Mouse (Mus musculus): ENCODE data around the gene Tmem183a. TPM values are rescaled to one million over a fixed set of nuclear protein-coding genes. Genes with fewer than 3 reads are reported as not detected.

The Tmem183a gene
- polyA plus RNA-seq, 1 experiment from 2014 or later: 133 TPM

DNA sequence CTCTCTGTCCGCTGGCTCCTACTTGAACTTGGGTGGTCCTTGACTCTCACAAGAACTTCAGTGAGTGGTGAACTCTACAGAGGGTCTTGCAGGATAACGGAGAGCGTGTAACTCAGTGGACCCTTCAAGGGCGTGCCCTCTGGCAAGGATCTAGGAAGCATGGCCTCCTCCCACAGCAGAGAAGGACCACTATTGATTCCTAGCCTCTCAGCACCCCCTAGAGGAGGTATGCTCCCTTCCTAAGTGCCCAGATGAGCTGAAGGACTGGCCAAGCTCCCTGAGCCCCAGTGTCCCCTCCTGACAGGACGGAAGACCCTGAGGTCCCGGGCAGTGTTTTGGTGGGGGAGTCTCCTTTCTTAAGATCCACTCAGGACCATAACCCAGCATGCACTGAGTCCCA, 39.2 kb downstream of the Tmem183a start:
- H3K36me3 ChIP-seq (replicated peaks; ENCODE audit: control insufficient read depth, insufficient read depth, low read depth, low read length): no peaks in the 10 kb centered on the region
- no peak overlapping the region for H3K9ac ChIP-seq (replicated peaks; ENCODE audit: low read length)
- H3K4me2 ChIP-seq (ENCODE audit: low read depth, low read length): no peak overlapping the region
- WGBS: 87% methylated on average over 6 of the region's 6 CpGs
- DNase-seq (ENCODE audit: low spot score) (no peak), ATAC-seq (replicated peaks; ENCODE audit: insufficient number of reproducible peaks, low FRiP score, low TSS enrichment, low read depth) (no peak)
- no peak overlapping the region for H3K4me3 ChIP-seq (ENCODE audit: low read depth, low read length)
- H3K4me1 ChIP-seq (ENCODE audit: control insufficient read depth, insufficient read depth, low read length): no peaks in the 10 kb centered on the region
- H3K27me3 ChIP-seq (ENCODE audit: control insufficient read depth, insufficient read depth, low read length): no peaks in the 10 kb centered on the region
- no peaks in the 10 kb centered on the region for H3K9me3 ChIP-seq (replicated peaks; ENCODE audit: control insufficient read depth, low read length)
- H3K27ac ChIP-seq (replicated peaks; ENCODE audit: low read depth, low read length): no peak overlapping the region

DNA sequence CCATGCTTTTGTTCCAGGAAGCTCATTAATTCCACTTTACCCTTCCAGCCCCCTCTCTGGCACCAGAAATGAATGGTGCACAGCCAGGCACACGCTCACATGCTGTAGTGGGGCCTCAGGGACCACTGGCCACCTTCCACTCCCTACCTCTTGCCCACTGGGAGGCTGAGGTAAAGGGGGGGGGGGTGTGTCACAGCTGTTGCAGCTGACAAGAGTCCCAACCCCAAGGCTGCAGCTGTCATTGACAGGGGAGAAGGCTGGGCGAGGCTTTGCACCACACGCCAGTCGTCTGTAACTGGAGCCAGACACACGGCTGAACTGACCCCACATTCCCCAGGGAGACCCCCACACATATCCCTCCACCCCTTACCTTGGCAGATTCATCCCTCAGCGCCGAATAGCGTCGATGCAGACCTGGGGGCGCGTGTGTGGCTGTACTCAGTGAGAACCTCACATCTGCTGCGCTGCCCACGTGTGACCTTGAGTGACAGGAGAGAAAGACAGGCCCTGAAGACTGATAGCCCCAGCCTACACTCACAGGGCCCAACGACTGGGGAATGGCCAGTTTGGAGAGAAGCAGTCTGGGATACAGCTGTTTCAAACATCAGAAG, 41.0 kb downstream of the Tmem183a start:
- WGBS: 31% methylated on average over 14 of the region's 14 CpGs
- no peaks in the 10 kb centered on the region for H3K27me3 ChIP-seq (ENCODE audit: control insufficient read depth, insufficient read depth, low read length)
- no peaks in the 10 kb centered on the region for H3K4me1 ChIP-seq (ENCODE audit: control insufficient read depth, insufficient read depth, low read length)
- H3K4me2 ChIP-seq (ENCODE audit: low read depth, low read length): no peak overlapping the region
- no peaks in the 10 kb centered on the region for H3K9me3 ChIP-seq (replicated peaks; ENCODE audit: control insufficient read depth, low read length)
- H3K4me3 ChIP-seq (ENCODE audit: low read depth, low read length): no peak overlapping the region
- ATAC-seq (replicated peaks; ENCODE audit: insufficient number of reproducible peaks, low FRiP score, low TSS enrichment, low read depth): peak; percentile 42; the same call in 1 of the 2 replicates
- no peak overlapping the region for H3K27ac ChIP-seq (replicated peaks; ENCODE audit: low read depth, low read length)
- no peak overlapping the region for H3K9ac ChIP-seq (replicated peaks; ENCODE audit: low read length)
- DNase-seq (ENCODE audit: low spot score): no peak
- H3K36me3 ChIP-seq (replicated peaks; ENCODE audit: control insufficient read depth, insufficient read depth, low read depth, low read length): no peaks in the 10 kb centered on the region

DNA sequence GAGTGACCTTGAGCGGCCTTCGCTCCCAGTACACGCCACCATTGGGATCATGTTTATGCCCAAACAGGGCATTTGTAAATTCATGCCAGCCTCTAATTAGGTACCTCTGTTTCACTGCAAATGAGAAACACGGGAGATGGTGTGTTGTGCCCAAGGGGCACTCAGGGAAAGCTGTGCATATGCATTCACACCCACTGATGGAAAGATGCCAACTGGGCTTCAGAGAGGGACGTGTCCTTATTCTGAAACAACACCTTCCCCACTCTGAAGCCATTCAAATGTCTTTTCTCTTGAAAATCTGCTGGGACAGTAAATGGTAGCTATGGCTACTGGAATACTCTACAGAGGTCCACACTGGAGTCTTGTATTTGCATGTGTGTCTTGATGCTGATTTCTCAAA, 43.5 kb downstream of the Tmem183a start:
- Histone ChIP-seq H3K27me3 (ENCODE audit: control insufficient read depth, insufficient read depth, low read length) (no peaks in the 10 kb centered on the region), H3K4me3 (ENCODE audit: low read depth, low read length) (no peak overlapping the region), H3K9me3 (replicated peaks; ENCODE audit: control insufficient read depth, low read length) (no peaks in the 10 kb centered on the region), H3K4me1 (ENCODE audit: control insufficient read depth, insufficient read depth, low read length) (no peaks in the 10 kb centered on the region), H3K9ac (replicated peaks; ENCODE audit: low read length) (no peak overlapping the region), H3K36me3 (replicated peaks; ENCODE audit: control insufficient read depth, insufficient read depth, low read depth, low read length) (no peaks in the 10 kb centered on the region), H3K4me2 (ENCODE audit: low read depth, low read length) (no peak overlapping the region), H3K27ac (replicated peaks; ENCODE audit: low read depth, low read length) (no peak overlapping the region)
- ATAC-seq (replicated peaks; ENCODE audit: insufficient number of reproducible peaks, low FRiP score, low TSS enrichment, low read depth) (no peak), DNase-seq (ENCODE audit: low spot score) (no peak)
- 85% methylated on average over 5 of the region's 5 CpGs for WGBS

DNA sequence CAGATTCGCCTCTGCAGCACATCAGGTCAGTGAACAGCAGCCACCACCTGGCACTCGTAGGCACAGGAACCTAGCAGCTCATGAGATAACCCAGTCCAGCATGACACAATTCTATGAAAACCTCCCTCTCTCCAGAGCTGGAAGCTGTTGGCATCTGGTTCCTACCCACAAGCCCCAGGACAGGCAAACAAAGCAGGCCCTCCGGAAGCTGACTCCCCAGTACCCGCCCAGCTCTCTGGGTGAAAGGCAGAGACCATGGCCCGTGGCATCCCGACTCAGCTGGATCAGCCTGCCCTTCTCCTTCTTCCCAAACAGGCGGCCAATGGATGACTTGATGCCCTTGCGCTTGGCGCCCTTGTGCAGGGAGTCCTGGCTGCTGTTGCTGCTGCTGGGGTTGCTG, 45.4 kb downstream of the Tmem183a start:
- no peaks in the 10 kb centered on the region for H3K9me3 ChIP-seq (replicated peaks; ENCODE audit: control insufficient read depth, low read length)
- no peak overlapping the region for H3K9ac ChIP-seq (replicated peaks; ENCODE audit: low read length)
- no peak overlapping the region for H3K4me3 ChIP-seq (ENCODE audit: low read depth, low read length)
- H3K27ac ChIP-seq (replicated peaks; ENCODE audit: low read depth, low read length): no peak overlapping the region
- no peaks in the 10 kb centered on the region for H3K4me1 ChIP-seq (ENCODE audit: control insufficient read depth, insufficient read depth, low read length)
- ATAC-seq (replicated peaks; ENCODE audit: insufficient number of reproducible peaks, low FRiP score, low TSS enrichment, low read depth) (no peak), DNase-seq (ENCODE audit: low spot score) (no peak)
- no peaks in the 10 kb centered on the region for H3K27me3 ChIP-seq (ENCODE audit: control insufficient read depth, insufficient read depth, low read length)
- no peak overlapping the region for H3K4me2 ChIP-seq (ENCODE audit: low read depth, low read length)
- 86% methylated on average over 9 of the region's 9 CpGs for WGBS
- no peaks in the 10 kb centered on the region for H3K36me3 ChIP-seq (replicated peaks; ENCODE audit: control insufficient read depth, insufficient read depth, low read depth, low read length)

DNA sequence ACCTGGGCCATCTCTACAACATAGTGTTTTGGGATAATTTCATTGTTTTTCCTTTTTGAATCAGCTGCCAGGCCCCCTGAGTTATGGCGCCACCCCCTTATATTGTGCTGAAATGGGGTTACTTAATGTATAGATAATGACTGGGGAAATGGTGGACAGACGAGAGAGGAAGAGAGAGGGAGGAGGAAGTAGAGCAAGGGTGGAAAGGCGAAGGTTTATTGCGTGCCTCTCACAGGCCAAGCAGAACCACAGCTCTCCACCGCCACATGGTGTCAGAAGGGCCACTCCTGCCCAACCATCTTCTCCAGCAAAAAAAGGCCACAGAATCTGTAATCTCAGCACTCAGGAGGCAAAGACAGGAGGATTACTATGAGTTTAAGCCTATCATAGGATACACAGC, 46.6 kb downstream of the Tmem183a start:
- no peaks in the 10 kb centered on the region for H3K36me3 ChIP-seq (replicated peaks; ENCODE audit: control insufficient read depth, insufficient read depth, low read depth, low read length)
- 81% methylated on average over 5 of the region's 5 CpGs for WGBS
- no peaks in the 10 kb centered on the region for H3K4me1 ChIP-seq (ENCODE audit: control insufficient read depth, insufficient read depth, low read length)
- ATAC-seq (replicated peaks; ENCODE audit: insufficient number of reproducible peaks, low FRiP score, low TSS enrichment, low read depth): no peak
- no peaks in the 10 kb centered on the region for H3K27me3 ChIP-seq (ENCODE audit: control insufficient read depth, insufficient read depth, low read length)
- no peak overlapping the region for H3K4me3 ChIP-seq (ENCODE audit: low read depth, low read length)
- no peak overlapping the region for H3K4me2 ChIP-seq (ENCODE audit: low read depth, low read length)
- H3K9ac ChIP-seq (replicated peaks; ENCODE audit: low read length): no peak overlapping the region
- DNase-seq (ENCODE audit: low spot score): no peak
- no peaks in the 10 kb centered on the region for H3K9me3 ChIP-seq (replicated peaks; ENCODE audit: control insufficient read depth, low read length)
- H3K27ac ChIP-seq (replicated peaks; ENCODE audit: low read depth, low read length): no peak overlapping the region

DNA sequence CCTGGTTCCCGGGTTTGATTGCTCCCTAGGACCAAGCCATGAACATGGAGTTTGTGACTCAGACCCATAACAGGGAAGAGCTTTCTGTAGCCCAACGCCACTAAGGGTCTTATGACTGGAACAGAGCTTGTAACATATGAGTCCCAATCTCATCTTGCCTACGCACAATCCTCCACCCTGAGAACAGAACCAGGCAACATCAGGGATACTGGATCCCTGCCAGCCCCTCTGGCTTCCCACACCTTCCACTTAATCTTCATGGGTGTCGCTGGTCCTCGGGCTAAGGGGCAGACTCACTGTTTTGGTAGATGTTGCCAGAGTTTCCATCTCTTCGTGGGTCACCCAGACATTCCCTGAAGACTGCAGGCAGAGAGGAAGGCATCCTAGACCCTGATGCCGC, 50.0 kb downstream of the Tmem183a start:
- 92% methylated on average over 7 of the region's 7 CpGs for WGBS
- ATAC-seq (replicated peaks; ENCODE audit: insufficient number of reproducible peaks, low FRiP score, low TSS enrichment, low read depth) (no peak), DNase-seq (ENCODE audit: low spot score) (no peak)
- Histone ChIP-seq H3K4me1 (ENCODE audit: control insufficient read depth, insufficient read depth, low read length) (no peaks in the 10 kb centered on the region), H3K36me3 (replicated peaks; ENCODE audit: control insufficient read depth, insufficient read depth, low read depth, low read length) (no peaks in the 10 kb centered on the region), H3K4me2 (ENCODE audit: low read depth, low read length) (no peak overlapping the region), H3K27me3 (ENCODE audit: control insufficient read depth, insufficient read depth, low read length) (no peaks in the 10 kb centered on the region), H3K27ac (replicated peaks; ENCODE audit: low read depth, low read length) (no peak overlapping the region), H3K9me3 (replicated peaks; ENCODE audit: control insufficient read depth, low read length) (no peaks in the 10 kb centered on the region), H3K9ac (replicated peaks; ENCODE audit: low read length) (no peak overlapping the region), H3K4me3 (ENCODE audit: low read depth, low read length) (no peak overlapping the region)

DNA sequence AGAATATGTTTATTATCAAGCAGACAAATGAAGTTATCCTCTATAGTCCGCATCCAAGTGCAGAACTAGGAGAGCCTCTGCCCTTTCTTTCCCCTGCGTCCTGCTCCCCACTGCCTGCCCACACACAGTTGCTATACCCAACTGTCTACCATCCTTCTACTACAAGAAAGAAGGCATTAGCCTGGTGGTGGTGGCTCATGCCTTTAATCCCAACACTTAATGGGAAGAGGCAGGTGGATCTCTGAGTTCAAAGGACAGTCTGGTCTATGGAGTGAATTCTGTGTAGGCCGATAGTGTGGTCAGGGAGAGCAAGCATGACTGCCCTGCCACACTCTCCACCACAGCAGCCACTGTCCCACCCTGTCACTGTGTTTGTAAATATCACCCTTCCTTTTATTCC, 51.0 kb downstream of the Tmem183a start:
- Histone ChIP-seq H3K4me1 (ENCODE audit: control insufficient read depth, insufficient read depth, low read length) (no peaks in the 10 kb centered on the region), H3K9ac (replicated peaks; ENCODE audit: low read length) (no peak overlapping the region), H3K36me3 (replicated peaks; ENCODE audit: control insufficient read depth, insufficient read depth, low read depth, low read length) (no peaks in the 10 kb centered on the region), H3K27me3 (ENCODE audit: control insufficient read depth, insufficient read depth, low read length) (no peaks in the 10 kb centered on the region), H3K9me3 (replicated peaks; ENCODE audit: control insufficient read depth, low read length) (no peaks in the 10 kb centered on the region), H3K27ac (replicated peaks; ENCODE audit: low read depth, low read length) (no peak overlapping the region), H3K4me3 (ENCODE audit: low read depth, low read length) (no peak overlapping the region), H3K4me2 (ENCODE audit: low read depth, low read length) (no peak overlapping the region)
- DNase-seq (ENCODE audit: low spot score) (no peak), ATAC-seq (replicated peaks; ENCODE audit: insufficient number of reproducible peaks, low FRiP score, low TSS enrichment, low read depth) (no peak)
- WGBS: 88% methylated on average over 3 of the region's 3 CpGs

DNA sequence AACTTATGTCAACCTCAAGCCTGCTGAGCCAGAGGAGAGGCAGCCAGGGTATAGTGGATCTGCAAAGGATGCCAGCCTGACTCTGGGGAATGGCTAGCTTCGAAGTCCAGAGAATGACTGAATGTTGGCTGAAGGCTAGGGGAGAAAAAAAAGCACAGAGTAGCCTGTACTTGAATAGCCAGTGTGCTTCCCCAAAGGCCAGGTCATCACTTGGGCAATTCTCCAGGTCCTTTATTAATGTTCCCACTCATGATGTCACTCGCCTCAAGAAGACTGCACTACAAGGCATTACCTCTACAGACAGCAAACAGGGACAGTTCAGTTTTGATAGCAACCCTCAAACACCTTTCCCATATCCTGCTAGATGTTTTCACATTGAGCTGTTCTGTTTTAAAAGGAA, 51.5 kb downstream of the Tmem183a start:
- no peak overlapping the region for H3K27ac ChIP-seq (replicated peaks; ENCODE audit: low read depth, low read length)
- H3K36me3 ChIP-seq (replicated peaks; ENCODE audit: control insufficient read depth, insufficient read depth, low read depth, low read length): no peaks in the 10 kb centered on the region
- DNase-seq (ENCODE audit: low spot score) (no peak), ATAC-seq (replicated peaks; ENCODE audit: insufficient number of reproducible peaks, low FRiP score, low TSS enrichment, low read depth) (no peak)
- no peaks in the 10 kb centered on the region for H3K9me3 ChIP-seq (replicated peaks; ENCODE audit: control insufficient read depth, low read length)
- H3K4me1 ChIP-seq (ENCODE audit: control insufficient read depth, insufficient read depth, low read length): no peaks in the 10 kb centered on the region
- no peak overlapping the region for H3K4me3 ChIP-seq (ENCODE audit: low read depth, low read length)
- H3K9ac ChIP-seq (replicated peaks; ENCODE audit: low read length): no peak overlapping the region
- 87% methylated on average over 2 of the region's 2 CpGs for WGBS
- no peaks in the 10 kb centered on the region for H3K27me3 ChIP-seq (ENCODE audit: control insufficient read depth, insufficient read depth, low read length)
- no peak overlapping the region for H3K4me2 ChIP-seq (ENCODE audit: low read depth, low read length)
